Mouse (Mus musculus) thymus, adult 2 months (tissue): ENCODE results near the gene Olfr497. TPM values are rescaled to one million over a fixed set of nuclear protein-coding genes. Genes with fewer than 3 reads are reported as not detected.

ENCODE experiments used
- DNase-seq: peaks from one replicate; pipeline ENCODE4 v3.0.0; 2021
- H3K27ac ChIP-seq: fragments of 200-500 bp; 2 replicates; pipeline ENCODE4 v1.5.1; 2012; ENCODE audit warnings: low read length, control low read depth; ENCODE audit not compliant: control insufficient read depth, insufficient read depth
- H3K27me3 ChIP-seq: fragments of 200-500 bp; 2 replicates; pipeline ENCODE4 v1.6.1; 2012; ENCODE audit warnings: mild to moderate bottlenecking, low read length, moderate library complexity, mixed read lengths; ENCODE audit not compliant: control insufficient read depth, insufficient read depth
- H3K36me3 ChIP-seq: fragments of 200-500 bp; 2 replicates; pipeline ENCODE4 v1.6.1; 2012; ENCODE audit warnings: mild to moderate bottlenecking, low read length, moderate library complexity; ENCODE audit not compliant: control insufficient read depth, insufficient read depth
- H3K4me1 ChIP-seq: fragments of 200-500 bp; replicated peaks from 2 replicates; pipeline ENCODE4 v1.6.1; 2012; ENCODE audit warnings: low read length; ENCODE audit not compliant: control insufficient read depth, insufficient read depth
- H3K4me3 ChIP-seq: fragments of 200-500 bp; 2 replicates; pipeline ENCODE4 v1.5.1; 2012; ENCODE audit warnings: mild to moderate bottlenecking, low read length, control low read depth, moderate library complexity; ENCODE audit not compliant: control insufficient read depth, insufficient read depth
- CTCF ChIP-seq: fragments of 200-500 bp; IDR thresholded peaks from 2 replicates; pipeline ENCODE4 v1.5.1; 2012; ENCODE audit warnings: mild to moderate bottlenecking, control low read depth, low read length, moderate library complexity, borderline replicate concordance; ENCODE audit not compliant: control insufficient read depth, poor library complexity, insufficient read depth; ENCODE audit errors: extremely low read depth
- POLR2A ChIP-seq: fragments of 200-500 bp; IDR thresholded peaks from 2 replicates; pipeline ENCODE4 v1.6.1; 2012; ENCODE audit warnings: mild to moderate bottlenecking, low read length, control low read depth, moderate library complexity; ENCODE audit not compliant: control insufficient read depth, poor library complexity, insufficient read depth; ENCODE audit errors: extremely low read depth
- WGBS: fragments of 180-500 bp; shearing (Covaris S2); methylation state at CpG from one replicate; pipeline ENCODE4 v1.1.7; 2018; 5-methylcytosine and 5-hydroxymethylcytosine counted together
- polyA plus RNA-seq: library from polyadenylated mRNA; depleted of rRNA; stranded (reverse); fragments of >200 nt; gene quantifications from 2 replicates; pipeline ENCODE4 v1.2.3, GENCODE M21; 2012; rRNA removed

The Olfr497 gene
- polyA plus RNA-seq = not detected in 2 replicates

GRCm38 (mm10) chr7:108420121-108420520 lies at the start of gene Olfr497:
Gene Olfr497 (plus strand): TSS chr7:108420421.
- WGBS = 80% methylated on average over 2 of the region's 2 CpGs
- TF ChIP-seq CTCF (no peak), POLR2A (no peak)
- no peak within 1 kb of the TSS for H3K27ac ChIP-seq

GRCm38 (mm10) chr7:108392867-108393266 lies 27.4 kb upstream of the Olfr497 start, which contains the start of gene Olfr495:
Gene Olfr495 (plus strand): TSS chr7:108393167.
- H3K27ac ChIP-seq = no peak within 1 kb of the TSS
- no peaks in the 10 kb centered on the region for H3K27me3 ChIP-seq
- 76% methylated on average over 1 of the region's 1 CpGs for WGBS
- H3K4me3 ChIP-seq = no peak within 1 kb of the TSS
- no peak for DNase-seq
- no peaks in the 10 kb centered on the region for H3K36me3 ChIP-seq
- H3K4me1 ChIP-seq = no peaks in the 10 kb centered on the region
- TF ChIP-seq POLR2A (no peak), CTCF (no peak)

More at GRCm38 (mm10) chr7:108420121-108420520, at the start of gene Olfr497:
- no peak for DNase-seq
- no peak within 1 kb of the TSS for H3K4me3 ChIP-seq
- no peaks in the 10 kb centered on the region for H3K27me3 ChIP-seq
- no peaks in the 10 kb centered on the region for H3K4me1 ChIP-seq
- H3K36me3 ChIP-seq = no peaks in the 10 kb centered on the region

GRCm38 (mm10) chr7:108465026-108465425 lies 44.8 kb downstream of the Olfr497 start, which contains the start of gene Olfr498:
Gene Olfr498 (plus strand): TSS chr7:108465326.
- H3K27ac ChIP-seq = no peak within 1 kb of the TSS
- TF ChIP-seq POLR2A (no peak), CTCF (no peak)
- no peaks in the 10 kb centered on the region for H3K4me1 ChIP-seq
- no peaks in the 10 kb centered on the region for H3K27me3 ChIP-seq
- H3K4me3 ChIP-seq = no peak within 1 kb of the TSS
- WGBS = 92% methylated on average over 1 of the region's 1 CpGs
- H3K36me3 ChIP-seq = no peaks in the 10 kb centered on the region
- DNase-seq = no peak

Other genes starting within 250 kb of the Olfr497 start
- not detected in 2 replicates for gene Olfr486, start 247.7 kb upstream of the Olfr497 start, polyA plus RNA-seq
- not detected in 2 replicates for gene Olfr487, start 205.8 kb upstream of the Olfr497 start, polyA plus RNA-seq
- not detected in 2 replicates for gene Olfr488, start 162.1 kb upstream of the Olfr497 start, polyA plus RNA-seq
- not detected in 2 replicates for gene Olfr490, start 131.5 kb upstream of the Olfr497 start, polyA plus RNA-seq
- not detected in 2 replicates for gene Olfr491, start 107.0 kb upstream of the Olfr497 start, polyA plus RNA-seq
- gene Olfr492, start 96.7 kb upstream of the Olfr497 start, polyA plus RNA-seq = not detected in 2 replicates
- gene Olfr493, start 73.4 kb upstream of the Olfr497 start, polyA plus RNA-seq = not detected in 2 replicates
- gene Olfr494, start 55.1 kb upstream of the Olfr497 start, polyA plus RNA-seq = not detected in 2 replicates
- not detected in 2 replicates for gene Olfr495, start 27.3 kb upstream of the Olfr497 start, polyA plus RNA-seq
- gene Olfr498, start 44.9 kb downstream of the Olfr497 start, polyA plus RNA-seq = not detected in 2 replicates
- not detected in 2 replicates for gene Olfr502, start 104.6 kb downstream of the Olfr497 start, polyA plus RNA-seq
- gene Olfr503, start 124.1 kb downstream of the Olfr497 start, polyA plus RNA-seq = not detected in 2 replicates
- gene Olfr504, start 145.4 kb downstream of the Olfr497 start, polyA plus RNA-seq = not detected in 2 replicates
- gene Olfr506, start 190.4 kb downstream of the Olfr497 start, polyA plus RNA-seq = not detected in 2 replicates
- not detected in 2 replicates for gene Olfr507, start 201.4 kb downstream of the Olfr497 start, polyA plus RNA-seq
- gene Olfr508, start 209.6 kb downstream of the Olfr497 start, polyA plus RNA-seq = not detected in 2 replicates
- not detected in 2 replicates for gene Olfr509, start 231.5 kb downstream of the Olfr497 start, polyA plus RNA-seq
- not detected in 2 replicates for gene Olfr510, start 246.0 kb downstream of the Olfr497 start, polyA plus RNA-seq